Mouse (Mus musculus): ENCODE results near the gene Vamp2. TPM values are rescaled to one million over a fixed set of nuclear protein-coding genes. Genes with fewer than 3 reads are reported as not detected.

Vamp2 gene
- polyA plus RNA-seq, 1 experiment from 2014 or later = 98.1 TPM

GRCm38 (mm10) chr11:69076572-69076971 is 11.7 kb upstream of the Vamp2 start:
- H3K36me3 ChIP-seq (ENCODE audit: control insufficient read depth, insufficient read depth, low read length) = no peaks in the 10 kb centered on the region
- no peak for DNase-seq (ENCODE audit: low spot score)
- no peaks in the 10 kb centered on the region for H3K27me3 ChIP-seq (ENCODE audit: control insufficient read depth, insufficient read depth, low read length)
- ATAC-seq (ENCODE audit: low FRiP score) = no peak
- H3K4me1 ChIP-seq (replicated peaks; ENCODE audit: control insufficient read depth, insufficient read depth, low read length) = peaks cover under 1% of the 10 kb centered on the region
- no peak overlapping the region for H3K4me2 ChIP-seq (replicated peaks; ENCODE audit: low read depth, low read length)
- H3K9ac ChIP-seq (ENCODE audit: low read depth, low read length) = no peak overlapping the region
- WGBS = 81% methylated on average over 5 of the region's 5 CpGs
- H3K4me3 ChIP-seq (ENCODE audit: low read depth, low read length) = no peak overlapping the region
- H3K9me3 ChIP-seq (ENCODE audit: control insufficient read depth, low read length) = no peaks in the 10 kb centered on the region
- H3K27ac ChIP-seq (ENCODE audit: low read depth, low read length) = no peak overlapping the region

- ATAC-seq (ENCODE audit: low FRiP score) = no peak
- H3K9me3 ChIP-seq (ENCODE audit: control insufficient read depth, low read length) = no peaks in the 10 kb centered on the region
- H3K36me3 ChIP-seq (ENCODE audit: control insufficient read depth, insufficient read depth, low read length) = no peaks in the 10 kb centered on the region
- H3K27me3 ChIP-seq (ENCODE audit: control insufficient read depth, insufficient read depth, low read length) = no peaks in the 10 kb centered on the region
- no peak for DNase-seq (ENCODE audit: low spot score)
- H3K9ac ChIP-seq (ENCODE audit: low read depth, low read length) = no peak overlapping the region
- H3K4me1 ChIP-seq (replicated peaks; ENCODE audit: control insufficient read depth, insufficient read depth, low read length) = no peaks in the 10 kb centered on the region
- 89% methylated on average over 9 of the region's 9 CpGs for WGBS
- H3K4me2 ChIP-seq (replicated peaks; ENCODE audit: low read depth, low read length) = no peak overlapping the region
- no peak overlapping the region for H3K4me3 ChIP-seq (ENCODE audit: low read depth, low read length)
- no peak overlapping the region for H3K27ac ChIP-seq (ENCODE audit: low read depth, low read length)
Observed at GRCm38 (mm10) chr11:69077316-69077715, 11.0 kb upstream of the Vamp2 start.

GRCm38 (mm10) chr11:69078041-69078440 is 10.2 kb upstream of the Vamp2 start:
- ATAC-seq (ENCODE audit: low FRiP score) (no peak), DNase-seq (ENCODE audit: low spot score) (no peak)
- WGBS = 91% methylated on average over 6 of the region's 6 CpGs

GRCm38 (mm10) chr11:69078805-69079438 is 9.4 kb upstream of the Vamp2 start:
- ATAC-seq (ENCODE audit: low FRiP score) = no peak
- 72% methylated on average over 5 of the region's 5 CpGs for WGBS
- no peaks in the 10 kb centered on the region for H3K4me1 ChIP-seq (replicated peaks; ENCODE audit: control insufficient read depth, insufficient read depth, low read length)
- no peak overlapping the region for H3K9ac ChIP-seq (ENCODE audit: low read depth, low read length)
- H3K27me3 ChIP-seq (ENCODE audit: control insufficient read depth, insufficient read depth, low read length) = no peaks in the 10 kb centered on the region
- no peak overlapping the region for H3K4me2 ChIP-seq (replicated peaks; ENCODE audit: low read depth, low read length)
- DNase-seq (ENCODE audit: low spot score) = no peak
- no peaks in the 10 kb centered on the region for H3K9me3 ChIP-seq (ENCODE audit: control insufficient read depth, low read length)
- no peak overlapping the region for H3K4me3 ChIP-seq (ENCODE audit: low read depth, low read length)
- no peaks in the 10 kb centered on the region for H3K36me3 ChIP-seq (ENCODE audit: control insufficient read depth, insufficient read depth, low read length)
- H3K27ac ChIP-seq (ENCODE audit: low read depth, low read length) = no peak overlapping the region

More at GRCm38 (mm10) chr11:69078041-69078440, 10.2 kb upstream of the Vamp2 start:
- no peak overlapping the region for H3K4me3 ChIP-seq (ENCODE audit: low read depth, low read length)
- H3K9ac ChIP-seq (ENCODE audit: low read depth, low read length) = no peak overlapping the region
- no peaks in the 10 kb centered on the region for H3K9me3 ChIP-seq (ENCODE audit: control insufficient read depth, low read length)
- H3K4me2 ChIP-seq (replicated peaks; ENCODE audit: low read depth, low read length) = no peak overlapping the region
- no peaks in the 10 kb centered on the region for H3K27me3 ChIP-seq (ENCODE audit: control insufficient read depth, insufficient read depth, low read length)
- H3K4me1 ChIP-seq (replicated peaks; ENCODE audit: control insufficient read depth, insufficient read depth, low read length) = no peaks in the 10 kb centered on the region
- no peak overlapping the region for H3K27ac ChIP-seq (ENCODE audit: low read depth, low read length)
- no peaks in the 10 kb centered on the region for H3K36me3 ChIP-seq (ENCODE audit: control insufficient read depth, insufficient read depth, low read length)

- Histone ChIP-seq H3K4me3 (ENCODE audit: low read depth, low read length) (no peak overlapping the region), H3K4me1 (replicated peaks; ENCODE audit: control insufficient read depth, insufficient read depth, low read length) (no peaks in the 10 kb centered on the region), H3K4me2 (replicated peaks; ENCODE audit: low read depth, low read length) (no peak overlapping the region), H3K9ac (ENCODE audit: low read depth, low read length) (no peak overlapping the region), H3K36me3 (ENCODE audit: control insufficient read depth, insufficient read depth, low read length) (no peaks in the 10 kb centered on the region), H3K27me3 (ENCODE audit: control insufficient read depth, insufficient read depth, low read length) (no peaks in the 10 kb centered on the region), H3K27ac (ENCODE audit: low read depth, low read length) (no peak overlapping the region), H3K9me3 (ENCODE audit: control insufficient read depth, low read length) (no peaks in the 10 kb centered on the region)
- no peak for ATAC-seq (ENCODE audit: low FRiP score)
- DNase-seq (ENCODE audit: low spot score) = no peak
- WGBS = 86% methylated on average over 15 of the region's 15 CpGs
Observed at GRCm38 (mm10) chr11:69080102-69080854, 8.0 kb upstream of the Vamp2 start.

GRCm38 (mm10) chr11:69080855-69081222 is 7.5 kb upstream of the Vamp2 start:
- Histone ChIP-seq H3K9ac (ENCODE audit: low read depth, low read length) (no peak overlapping the region), H3K4me3 (ENCODE audit: low read depth, low read length) (no peak overlapping the region), H3K27me3 (ENCODE audit: control insufficient read depth, insufficient read depth, low read length) (no peaks in the 10 kb centered on the region), H3K36me3 (ENCODE audit: control insufficient read depth, insufficient read depth, low read length) (no peaks in the 10 kb centered on the region), H3K4me2 (replicated peaks; ENCODE audit: low read depth, low read length) (no peak overlapping the region), H3K27ac (ENCODE audit: low read depth, low read length) (no peak overlapping the region), H3K9me3 (ENCODE audit: control insufficient read depth, low read length) (no peaks in the 10 kb centered on the region), H3K4me1 (replicated peaks; ENCODE audit: control insufficient read depth, insufficient read depth, low read length) (no peaks in the 10 kb centered on the region)
- WGBS = 88% methylated on average over 8 of the region's 8 CpGs
- ATAC-seq (ENCODE audit: low FRiP score) (no peak), DNase-seq (ENCODE audit: low spot score) (no peak)

- Histone ChIP-seq H3K36me3 (ENCODE audit: control insufficient read depth, insufficient read depth, low read length) (no peaks in the 10 kb centered on the region), H3K9me3 (ENCODE audit: control insufficient read depth, low read length) (no peaks in the 10 kb centered on the region), H3K27ac (ENCODE audit: low read depth, low read length) (no peak overlapping the region), H3K27me3 (ENCODE audit: control insufficient read depth, insufficient read depth, low read length) (no peaks in the 10 kb centered on the region), H3K4me1 (replicated peaks; ENCODE audit: control insufficient read depth, insufficient read depth, low read length) (no peaks in the 10 kb centered on the region), H3K4me3 (ENCODE audit: low read depth, low read length) (no peak overlapping the region), H3K4me2 (replicated peaks; ENCODE audit: low read depth, low read length) (no peak overlapping the region), H3K9ac (ENCODE audit: low read depth, low read length) (no peak overlapping the region)
- 89% methylated on average over 7 of the region's 7 CpGs for WGBS
- ATAC-seq (ENCODE audit: low FRiP score) (no peak), DNase-seq (ENCODE audit: low spot score) (no peak)
Observed at GRCm38 (mm10) chr11:69081613-69082012, 6.7 kb upstream of the Vamp2 start.

GRCm38 (mm10) chr11:69085608-69086007 is 2.7 kb upstream of the Vamp2 start:
- H3K4me3 ChIP-seq (ENCODE audit: low read depth, low read length) = no peak overlapping the region
- no peaks in the 10 kb centered on the region for H3K36me3 ChIP-seq (ENCODE audit: control insufficient read depth, insufficient read depth, low read length)
- H3K4me1 ChIP-seq (replicated peaks; ENCODE audit: control insufficient read depth, insufficient read depth, low read length) = peaks cover 13% of the 10 kb centered on the region
- H3K4me2 ChIP-seq (replicated peaks; ENCODE audit: low read depth, low read length) = no peak overlapping the region
- 73% methylated on average over 6 of the region's 6 CpGs for WGBS
- H3K9me3 ChIP-seq (ENCODE audit: control insufficient read depth, low read length) = no peaks in the 10 kb centered on the region
- no peaks in the 10 kb centered on the region for H3K27me3 ChIP-seq (ENCODE audit: control insufficient read depth, insufficient read depth, low read length)
- no peak for ATAC-seq (ENCODE audit: low FRiP score)
- no peak overlapping the region for H3K27ac ChIP-seq (ENCODE audit: low read depth, low read length)
- no peak for DNase-seq (ENCODE audit: low spot score)
- H3K9ac ChIP-seq (ENCODE audit: low read depth, low read length) = no peak overlapping the region

GRCm38 (mm10) chr11:69086390-69086789 is 1.9 kb upstream of the Vamp2 start:
- DNase-seq (ENCODE audit: low spot score) (no peak), ATAC-seq (ENCODE audit: low FRiP score) (no peak)
- Histone ChIP-seq H3K9ac (ENCODE audit: low read depth, low read length) (no peak overlapping the region), H3K27me3 (ENCODE audit: control insufficient read depth, insufficient read depth, low read length) (no peaks in the 10 kb centered on the region), H3K36me3 (ENCODE audit: control insufficient read depth, insufficient read depth, low read length) (no peaks in the 10 kb centered on the region), H3K9me3 (ENCODE audit: control insufficient read depth, low read length) (no peaks in the 10 kb centered on the region), H3K4me2 (replicated peaks; ENCODE audit: low read depth, low read length) (no peak overlapping the region), H3K27ac (ENCODE audit: low read depth, low read length) (peak overlapping the region; percentile 9; the same call in 1 of the 2 replicates), H3K4me3 (ENCODE audit: low read depth, low read length) (no peak overlapping the region), H3K4me1 (replicated peaks; ENCODE audit: control insufficient read depth, insufficient read depth, low read length) (peaks cover 13% of the 10 kb centered on the region)
- 68% methylated on average over 6 of the region's 6 CpGs for WGBS

Data from hindbrain, embryonic 11.5 days (tissue).